Mouse (Mus musculus) brain, embryonic 14.5 days (tissue): ENCODE data around the gene Lnx1.

Source experiments
- CTCF ChIP-seq: fragments of 200-500 bp; IDR thresholded peaks from 2 replicates; pipeline ENCODE4 v1.5.1; 2012; ENCODE audit warnings: inconsistent platforms, mild to moderate bottlenecking, moderate library complexity, borderline replicate concordance; ENCODE audit not compliant: insufficient read depth, insufficient read length; ENCODE audit errors: extremely low read depth
- POLR2A ChIP-seq: fragments of 200-500 bp; IDR thresholded peaks from 2 replicates; pipeline ENCODE4 v1.6.1; 2012; ENCODE audit warnings: mild to moderate bottlenecking, inconsistent platforms, borderline replicate concordance; ENCODE audit not compliant: poor library complexity, insufficient read depth, insufficient read length, severe bottlenecking; ENCODE audit errors: extremely low read depth

DNA sequence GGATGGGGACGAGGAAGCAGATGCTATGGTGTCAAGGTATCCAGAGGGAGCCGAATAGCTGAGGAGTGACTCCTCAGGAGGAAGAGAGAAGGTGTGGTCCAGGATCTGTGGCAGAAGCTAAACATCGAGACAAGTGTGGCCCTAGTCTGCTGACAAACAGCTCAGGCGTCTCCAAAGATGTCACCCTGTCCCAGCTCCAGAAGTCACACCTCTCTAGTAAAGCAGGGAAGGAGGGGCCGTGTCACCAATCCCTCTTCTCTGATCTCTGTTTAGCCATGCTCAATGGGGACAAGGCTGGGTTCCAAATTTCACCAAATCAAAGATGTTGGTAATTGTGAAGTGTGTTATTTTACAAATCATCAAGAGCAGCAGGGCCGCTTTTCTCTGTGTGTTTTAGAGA, 33.8 kb downstream of the Lnx1 start:
- no peak for TF ChIP-seq CTCF
- no peak for TF ChIP-seq POLR2A
